Mouse (Mus musculus) kidney, embryonic 15.5 days (tissue): ENCODE measurements around the gene Map3k14. TPM values are rescaled to one million over a fixed set of nuclear protein-coding genes. Genes with fewer than 3 reads are reported as not detected.

Experiments
- ATAC-seq: fragments of 200-750 bp; cut with Nextera tagmentation; replicated peaks from 2 replicates; pipeline ENCODE4 v1.8.0; 2017; ENCODE audit warnings: moderate TSS enrichment; ENCODE audit not compliant: low FRiP score
- H3K27ac ChIP-seq: fragments of 300-500 bp; sonication (generic); 2 replicates; pipeline ENCODE4 v1.5.1; 2015; ENCODE audit warnings: mild to moderate bottlenecking, inconsistent platforms
- H3K27me3 ChIP-seq: fragments of 300-500 bp; sonication (generic); 2 replicates; pipeline ENCODE4 v1.6.1; 2015; ENCODE audit warnings: inconsistent platforms
- H3K36me3 ChIP-seq: fragments of 300-500 bp; sonication (generic); 2 replicates; pipeline ENCODE4 v1.6.1; 2015; ENCODE audit warnings: inconsistent platforms
- H3K4me1 ChIP-seq: fragments of 300-500 bp; sonication (generic); 2 replicates; pipeline ENCODE4 v1.6.1; 2015; ENCODE audit warnings: inconsistent platforms
- H3K4me2 ChIP-seq: fragments of 300-500 bp; sonication (generic); 2 replicates; pipeline ENCODE4 v1.6.1; 2015; ENCODE audit warnings: moderate library complexity, mild to moderate bottlenecking, inconsistent platforms
- H3K4me3 ChIP-seq: fragments of 300-500 bp; sonication (generic); replicated peaks from 2 replicates; pipeline ENCODE4 v1.5.1; 2015; ENCODE audit warnings: mild to moderate bottlenecking, inconsistent platforms
- H3K9ac ChIP-seq: fragments of 300-500 bp; sonication (generic); 2 replicates; pipeline ENCODE4 v1.6.1; 2015; ENCODE audit warnings: mild to moderate bottlenecking, inconsistent platforms
- H3K9me3 ChIP-seq: fragments of 300-500 bp; sonication (generic); replicated peaks from 2 replicates; pipeline ENCODE4 v1.6.1; 2016; ENCODE audit warnings: inconsistent platforms
- WGBS: fragments of 180-500 bp; shearing (Covaris S2); methylation state at CpG from one replicate; pipeline ENCODE4 v1.1.7; 2015; ENCODE audit warnings: mixed read lengths; 5-methylcytosine and 5-hydroxymethylcytosine counted together
- polyA plus RNA-seq: library from polyadenylated mRNA; unstranded; fragments of >200 nt; fragmentation: Nextera tagmentation; extraction: Ambion mirVana; gene quantifications from 2 replicates; pipeline ENCODE4 v1.2.1, GENCODE M21; 2015

The Map3k14 gene
- 4.3 and 4.9 TPM in 2 replicates for polyA plus RNA-seq

DNA sequence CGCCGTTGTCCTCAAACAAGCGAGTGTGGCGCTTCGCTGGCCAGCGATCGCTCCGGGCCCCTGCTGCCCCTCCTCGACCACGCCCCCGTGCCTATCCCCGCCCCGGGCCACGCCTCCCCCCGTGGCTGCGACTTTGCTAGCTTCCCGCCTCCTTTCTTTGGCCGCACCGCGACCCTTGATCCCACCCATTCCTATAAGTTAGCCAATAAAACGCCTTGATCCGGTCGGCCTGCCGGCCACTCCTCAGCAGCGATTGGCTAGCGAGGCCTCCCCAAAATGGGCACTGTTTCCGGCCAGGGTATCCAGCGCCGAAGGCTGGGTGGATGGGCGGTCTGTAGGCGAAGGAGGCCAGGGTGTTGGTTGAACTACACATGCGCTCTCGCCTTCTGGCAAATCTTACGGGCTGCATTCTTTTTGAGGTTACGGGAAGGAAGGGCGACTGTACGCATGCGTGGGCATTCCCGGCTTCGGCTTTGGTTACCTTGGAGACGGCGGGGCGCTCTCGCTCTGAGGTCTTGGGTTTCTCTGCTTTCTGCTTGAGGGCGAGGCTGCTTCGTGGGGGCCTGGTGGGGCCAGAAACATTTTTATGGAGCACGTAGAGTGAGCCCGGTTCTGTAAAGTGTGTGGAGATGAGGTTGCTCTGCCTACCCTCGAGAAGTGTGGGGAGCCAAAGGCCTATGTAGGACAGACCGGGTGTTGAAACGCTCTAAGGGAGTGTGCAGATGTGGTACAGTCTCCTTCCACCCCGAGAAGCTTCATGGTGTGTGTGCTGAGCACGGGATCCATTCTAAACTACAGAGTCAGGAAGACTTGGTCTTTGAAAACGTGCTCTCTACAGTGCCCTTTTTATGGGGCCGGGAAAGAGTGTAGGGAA is at the start of gene Map3k14:
Gene Map3k14 (minus strand): TSS at position 127 of the 874 bp plus-strand sequence.
- peak within 1 kb of the TSS; percentile 91 for H3K27ac ChIP-seq
- peak within 1 kb of the TSS; percentile 70 for H3K4me3 ChIP-seq
- H3K27me3 ChIP-seq: no peaks in the 10 kb centered on the region
- peak within 1 kb of the TSS; percentile 78 for H3K4me2 ChIP-seq
- under 1% methylated on average over 55 of the region's 55 CpGs for WGBS
- no peaks in the 10 kb centered on the region for H3K36me3 ChIP-seq
- H3K9me3 ChIP-seq: no peaks in the 10 kb centered on the region
- peaks cover 77% of the 10 kb centered on the region for H3K4me1 ChIP-seq
- ATAC-seq: peak; percentile 99
- peak within 1 kb of the TSS; percentile 77 for H3K9ac ChIP-seq

DNA sequence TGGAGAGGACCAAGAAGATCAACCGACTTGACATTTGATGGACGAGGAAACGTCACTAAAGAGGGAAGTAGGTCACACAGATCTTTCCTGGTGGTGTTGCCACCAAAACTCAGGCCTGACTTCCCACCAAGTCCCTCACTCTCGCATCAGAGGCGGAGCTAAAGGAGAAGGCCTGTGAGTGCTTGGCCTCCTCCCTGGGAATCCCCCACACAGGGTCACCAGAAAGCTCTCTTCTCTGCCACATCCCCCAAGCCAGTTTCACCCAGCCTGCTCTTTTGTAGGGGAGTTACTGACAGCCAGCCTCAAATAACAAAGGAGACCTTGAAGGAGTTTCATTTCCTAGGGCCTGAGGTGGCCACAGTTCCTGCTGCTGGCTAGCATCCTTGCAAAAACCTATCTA is 48.1 kb upstream of the Map3k14 start:
- Histone ChIP-seq H3K4me2 (no peak overlapping the region), H3K9me3 (no peaks in the 10 kb centered on the region), H3K27me3 (no peaks in the 10 kb centered on the region), H3K4me1 (peaks cover 33% of the 10 kb centered on the region), H3K9ac (no peak overlapping the region), H3K36me3 (no peaks in the 10 kb centered on the region), H3K4me3 (no peak overlapping the region), H3K27ac (peak overlapping the region; percentile 88)
- ATAC-seq: no peak
- 58% methylated on average over 5 of the region's 5 CpGs for WGBS

DNA sequence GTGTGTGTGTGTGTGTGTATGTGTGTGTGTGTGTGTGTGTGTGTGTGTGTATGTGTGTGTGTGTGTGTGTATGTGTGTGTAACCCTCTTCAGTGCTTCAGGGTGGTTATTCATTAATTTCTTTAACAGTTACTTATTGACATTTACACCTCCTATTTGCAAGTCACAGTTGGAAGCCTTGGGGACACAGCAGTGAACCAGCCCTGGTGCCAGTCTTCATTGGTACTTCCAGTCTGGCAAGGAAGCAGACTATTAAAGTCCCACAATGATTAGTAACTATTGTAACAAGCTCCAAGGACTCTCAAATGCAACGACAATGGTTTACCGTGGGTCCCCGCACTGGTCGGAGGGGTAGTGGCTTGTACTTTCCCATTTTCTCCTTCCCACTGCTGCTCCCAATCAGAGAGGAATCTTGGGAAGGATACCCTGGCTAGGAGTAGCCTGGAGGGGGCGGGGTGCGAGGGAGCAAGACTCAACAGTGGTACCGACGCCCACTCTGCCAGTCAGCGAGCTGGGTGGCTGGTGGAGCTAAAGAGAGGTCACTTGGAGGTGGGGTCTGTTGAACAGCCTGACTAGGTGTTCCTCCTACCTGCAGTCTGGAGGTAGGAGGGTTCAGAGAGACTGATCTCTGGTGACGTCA is 47.6 kb upstream of the Map3k14 start:
- 58% methylated on average over 10 of the region's 10 CpGs for WGBS
- H3K4me2 ChIP-seq: no peak overlapping the region; the same call in 1 of the 2 replicates
- H3K27me3 ChIP-seq: no peaks in the 10 kb centered on the region
- H3K9me3 ChIP-seq: no peaks in the 10 kb centered on the region
- H3K4me1 ChIP-seq: peaks cover 34% of the 10 kb centered on the region
- no peak overlapping the region for H3K9ac ChIP-seq
- H3K36me3 ChIP-seq: no peaks in the 10 kb centered on the region
- ATAC-seq: peak; percentile 36; the same call in 1 of the 2 replicates
- no peak overlapping the region for H3K4me3 ChIP-seq
- H3K27ac ChIP-seq: peak overlapping the region; percentile 88

DNA sequence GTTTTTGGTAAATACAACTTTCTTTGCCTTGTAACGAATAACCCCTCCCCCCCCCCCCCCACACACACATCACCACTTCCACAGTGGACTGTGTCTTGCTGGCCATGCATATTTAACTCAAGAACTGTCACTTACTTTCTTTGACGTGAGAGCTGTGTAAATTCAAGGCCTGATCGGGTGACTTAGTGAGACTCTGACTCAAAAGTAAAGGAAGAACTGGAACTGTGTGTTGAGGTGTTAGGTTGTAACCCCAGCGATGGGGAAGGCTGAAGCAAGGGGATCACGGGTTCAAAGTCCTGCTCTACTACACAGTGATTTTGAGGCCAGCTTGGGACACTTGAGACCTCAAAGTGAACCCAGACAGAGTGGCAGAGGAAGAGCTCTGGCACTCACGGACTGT is 46.3 kb upstream of the Map3k14 start:
- Histone ChIP-seq H3K9me3 (no peaks in the 10 kb centered on the region), H3K9ac (no peak overlapping the region), H3K4me2 (no peak overlapping the region), H3K27ac (0 out of 2 replicates have a peak overlapping the region, but pooled peaks have one; percentile 37), H3K27me3 (no peaks in the 10 kb centered on the region), H3K4me3 (no peak overlapping the region), H3K36me3 (no peaks in the 10 kb centered on the region), H3K4me1 (peaks cover 33% of the 10 kb centered on the region)
- 74% methylated on average over 6 of the region's 6 CpGs for WGBS
- ATAC-seq: no peak

DNA sequence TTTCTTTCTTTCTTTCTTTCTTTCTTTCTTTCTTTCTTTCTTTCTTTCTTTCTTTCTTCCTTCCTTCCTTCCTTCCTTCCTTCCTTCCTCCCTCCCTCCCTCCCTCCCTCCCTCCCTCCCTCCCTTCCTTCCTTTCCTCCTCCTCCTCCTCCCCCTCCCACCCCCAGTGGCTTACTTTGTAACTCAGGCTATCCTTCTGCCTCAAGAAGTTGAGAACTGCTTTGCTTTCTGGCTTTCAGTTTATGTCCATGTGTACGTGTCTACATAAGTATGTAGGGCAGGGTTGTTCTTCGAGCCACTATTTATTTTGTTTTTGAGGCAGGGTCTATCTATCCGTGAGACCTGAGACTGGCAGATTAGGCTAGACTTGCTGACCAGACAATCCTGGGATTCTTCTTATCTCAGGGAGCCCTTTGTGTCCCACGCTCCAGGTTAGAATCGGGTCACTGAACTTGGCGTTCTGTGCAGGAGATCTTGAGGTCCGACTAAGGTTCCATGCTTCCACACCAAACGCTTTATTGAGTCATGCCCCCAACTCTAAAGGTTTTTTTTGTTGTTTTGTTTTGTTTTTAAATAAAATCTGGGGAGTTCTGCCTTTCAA is 45.5 kb upstream of the Map3k14 start:
- peak overlapping the region; percentile 80 for H3K4me2 ChIP-seq
- H3K27ac ChIP-seq: peak overlapping the region; percentile 86
- H3K4me1 ChIP-seq: peaks cover 37% of the 10 kb centered on the region
- 45% methylated on average over 8 of the region's 8 CpGs for WGBS
- H3K4me3 ChIP-seq: no peak overlapping the region
- H3K36me3 ChIP-seq: no peaks in the 10 kb centered on the region
- no peaks in the 10 kb centered on the region for H3K9me3 ChIP-seq
- H3K9ac ChIP-seq: no peak overlapping the region
- no peaks in the 10 kb centered on the region for H3K27me3 ChIP-seq
- no peak for ATAC-seq

DNA sequence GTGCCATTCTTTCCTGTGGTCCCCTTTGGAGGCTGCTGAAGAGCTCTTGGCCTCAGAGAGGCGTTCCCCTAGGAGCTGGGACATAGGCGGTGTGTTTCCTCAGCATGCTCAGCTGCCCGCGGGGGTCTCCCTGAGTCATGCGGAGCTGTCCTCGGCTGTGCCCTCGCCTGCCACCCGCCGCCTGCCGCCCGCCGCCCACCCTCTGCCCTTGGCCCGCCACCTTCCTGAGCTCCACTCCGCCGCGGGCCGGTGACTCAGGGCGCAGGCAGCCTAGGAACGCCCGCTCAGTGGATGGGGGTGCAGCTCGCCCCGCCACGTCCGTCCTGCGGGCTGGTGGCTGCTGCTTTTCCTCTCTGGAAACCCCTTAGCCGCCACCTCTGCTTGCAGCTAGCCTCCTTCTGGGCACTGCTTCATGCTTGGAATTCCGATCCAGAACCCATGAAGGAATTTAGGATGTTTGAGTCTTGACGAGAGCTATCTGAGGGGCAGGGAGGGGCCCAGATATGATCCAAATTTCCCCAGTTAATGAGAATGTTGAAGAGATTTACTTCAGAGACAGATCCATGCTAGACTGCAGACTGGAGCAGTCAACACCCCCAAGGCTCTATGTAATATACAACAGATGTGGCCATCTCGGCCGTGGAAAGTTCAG is 44.8 kb upstream of the Map3k14 start:
- 2% methylated on average over 30 of the region's 30 CpGs for WGBS
- peaks cover 38% of the 10 kb centered on the region for H3K4me1 ChIP-seq
- ATAC-seq: peak; percentile 74
- no peaks in the 10 kb centered on the region for H3K27me3 ChIP-seq
- H3K9me3 ChIP-seq: no peaks in the 10 kb centered on the region
- peak overlapping the region; percentile 38 for H3K4me3 ChIP-seq
- H3K36me3 ChIP-seq: no peaks in the 10 kb centered on the region
- peak overlapping the region; percentile 35 for H3K9ac ChIP-seq
- H3K4me2 ChIP-seq: peak overlapping the region; percentile 80
- H3K27ac ChIP-seq: peak overlapping the region; percentile 86

DNA sequence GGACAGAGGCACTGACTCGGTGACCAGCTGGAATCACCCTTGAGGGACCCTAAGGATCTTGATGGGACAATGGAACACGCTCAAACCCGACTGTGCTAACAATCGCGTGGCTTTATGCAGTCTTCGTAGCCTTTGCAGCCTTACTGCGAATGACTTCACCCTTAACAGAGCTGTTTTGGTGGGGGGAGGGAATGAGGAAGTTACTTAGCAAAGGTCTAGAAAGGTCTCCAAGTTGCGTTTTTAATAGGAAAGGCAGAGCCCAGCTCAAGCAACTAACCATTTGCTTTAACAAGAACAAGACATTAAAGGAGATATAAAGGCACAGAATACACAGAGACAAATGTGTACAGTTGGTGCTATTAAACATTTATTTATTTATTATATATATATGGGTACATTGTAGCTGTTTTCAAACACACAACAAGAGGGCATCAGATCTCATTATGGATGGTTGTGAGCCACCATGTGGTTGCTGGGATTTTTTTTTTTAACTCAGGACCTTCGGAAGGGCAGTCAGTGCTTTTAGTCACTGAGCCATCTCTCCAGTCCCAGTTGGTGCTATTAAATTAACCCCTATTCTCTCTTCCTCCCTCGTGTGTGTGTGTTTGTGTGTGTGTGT is 42.8 kb upstream of the Map3k14 start:
- Histone ChIP-seq H3K4me3 (no peak overlapping the region), H3K4me1 (peaks cover 26% of the 10 kb centered on the region), H3K9ac (no peak overlapping the region), H3K27ac (no peak overlapping the region), H3K36me3 (no peaks in the 10 kb centered on the region), H3K4me2 (no peak overlapping the region), H3K9me3 (no peaks in the 10 kb centered on the region), H3K27me3 (no peaks in the 10 kb centered on the region)
- no peak for ATAC-seq
- 73% methylated on average over 10 of the region's 10 CpGs for WGBS

DNA sequence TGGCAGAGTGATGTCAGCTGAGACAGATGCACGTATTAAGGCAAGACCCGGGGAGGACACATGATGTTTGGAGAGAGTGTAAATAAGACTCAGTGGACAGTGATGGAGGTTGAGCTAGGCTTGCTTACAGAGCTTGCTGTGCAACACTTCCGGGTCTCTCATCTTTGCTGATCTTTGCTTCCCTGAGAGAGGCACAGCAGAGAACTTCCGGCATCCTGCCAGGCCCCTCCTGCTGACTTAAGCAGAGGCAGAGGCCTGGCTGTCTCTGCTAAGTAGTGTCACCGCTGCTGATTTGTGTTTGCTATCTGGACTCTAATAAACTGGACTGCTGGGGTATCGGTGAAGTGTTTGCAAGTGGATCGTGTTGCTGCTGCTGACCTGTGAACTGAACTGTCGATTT is 40.6 kb upstream of the Map3k14 start:
- Histone ChIP-seq H3K27ac (no peak overlapping the region), H3K27me3 (no peaks in the 10 kb centered on the region), H3K9ac (no peak overlapping the region)

DNA sequence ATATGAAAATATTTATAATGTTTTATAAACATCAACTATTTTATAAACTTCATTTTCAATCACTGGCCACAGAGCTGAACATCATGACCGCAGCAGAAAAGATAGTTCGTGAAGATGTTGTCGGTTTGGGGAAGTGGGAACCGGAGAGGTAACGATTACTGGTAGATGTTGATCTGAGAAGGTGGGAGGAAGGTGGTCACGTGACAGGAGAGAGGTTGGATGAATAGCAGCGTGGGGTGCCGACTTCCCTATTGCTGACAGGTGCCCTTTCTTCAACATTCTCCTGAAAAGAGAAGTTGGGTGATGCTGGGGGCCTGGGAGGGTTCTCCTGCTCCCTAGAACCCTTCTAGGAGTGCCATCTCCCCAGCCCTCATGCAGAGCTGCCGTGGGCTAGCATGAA is 37.3 kb upstream of the Map3k14 start:
- 87% methylated on average over 9 of the region's 9 CpGs for whole genome bisulfite sequencing

More for the DNA sequence above, 40.6 kb upstream of the Map3k14 start:
- Histone ChIP-seq H3K9me3 (no peaks in the 10 kb centered on the region), H3K4me3 (no peak overlapping the region), H3K36me3 (no peaks in the 10 kb centered on the region), H3K4me2 (no peak overlapping the region), H3K4me1 (peaks cover 18% of the 10 kb centered on the region)
- no peak for ATAC-seq
- WGBS: 49% methylated on average over 8 of the region's 8 CpGs

DNA sequence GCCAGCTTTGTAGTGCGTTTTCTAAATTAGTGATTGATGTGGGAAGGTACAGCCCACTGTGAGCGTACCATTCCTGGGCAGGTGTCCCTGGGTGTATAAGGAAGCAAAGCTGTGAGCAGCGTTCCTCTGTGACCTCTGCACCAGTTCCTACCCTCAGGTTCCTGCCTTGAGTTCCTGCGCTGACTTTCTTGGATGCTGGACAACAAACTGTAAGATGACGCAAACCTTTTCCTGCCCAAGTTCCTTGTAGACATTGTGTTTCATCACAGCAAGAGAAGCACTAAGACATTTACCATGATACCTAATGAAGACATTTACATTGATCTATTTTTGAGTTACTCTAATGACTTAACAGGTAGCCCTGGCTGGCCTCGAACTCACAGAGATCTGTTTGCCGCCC is 27.5 kb upstream of the Map3k14 start:
- no peak overlapping the region for H3K27ac ChIP-seq
- no peaks in the 10 kb centered on the region for H3K36me3 ChIP-seq
- 89% methylated on average over 7 of the region's 7 CpGs for WGBS
- H3K4me1 ChIP-seq: peaks cover 20% of the 10 kb centered on the region
- no peak overlapping the region for H3K9ac ChIP-seq
- no peaks in the 10 kb centered on the region for H3K27me3 ChIP-seq
- ATAC-seq: no peak
- H3K9me3 ChIP-seq: no peaks in the 10 kb centered on the region
- no peak overlapping the region for H3K4me3 ChIP-seq
- H3K4me2 ChIP-seq: no peak overlapping the region

More for the DNA sequence above, 37.3 kb upstream of the Map3k14 start:
- H3K27me3 ChIP-seq: no peaks in the 10 kb centered on the region
- H3K36me3 ChIP-seq: no peaks in the 10 kb centered on the region
- H3K9me3 ChIP-seq: no peaks in the 10 kb centered on the region
- H3K4me3 ChIP-seq: no peak overlapping the region
- 0 out of 2 replicates have a peak, but pooled peaks cover 5% of the 10 kb centered on the region for H3K4me1 ChIP-seq
- no peak for ATAC-seq
- H3K4me2 ChIP-seq: no peak overlapping the region
- H3K9ac ChIP-seq: no peak overlapping the region
- no peak overlapping the region for H3K27ac ChIP-seq

DNA sequence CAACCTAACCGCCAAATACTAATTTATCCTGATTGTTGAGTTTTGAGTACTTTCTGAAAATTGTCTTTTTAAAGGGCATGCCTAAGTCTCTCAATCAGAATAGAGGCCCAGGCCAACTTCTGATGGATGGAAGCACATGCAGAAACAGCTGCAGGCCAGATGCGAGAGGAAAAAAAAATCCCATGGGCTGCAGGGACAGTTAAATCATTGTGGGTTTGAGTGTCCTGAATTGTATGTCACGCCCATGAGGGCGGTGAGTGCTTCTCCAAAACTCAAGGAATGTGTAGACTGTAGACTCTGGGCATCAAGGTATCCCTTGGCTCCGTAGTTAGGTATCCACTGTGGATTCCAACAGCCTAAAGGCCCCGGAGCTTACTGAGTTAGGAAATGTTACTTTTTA is 26.8 kb upstream of the Map3k14 start:
- Histone ChIP-seq H3K9me3 (no peaks in the 10 kb centered on the region), H3K27me3 (no peaks in the 10 kb centered on the region), H3K4me1 (peaks cover 20% of the 10 kb centered on the region), H3K4me2 (no peak overlapping the region), H3K4me3 (no peak overlapping the region), H3K27ac (no peak overlapping the region), H3K9ac (no peak overlapping the region), H3K36me3 (no peaks in the 10 kb centered on the region)
- 78% methylated on average over 6 of the region's 6 CpGs for WGBS
- no peak for ATAC-seq
